Mouse (Mus musculus) G1E (cell line): ENCODE measurements around the gene Eif2a. TPM values are rescaled to one million over a fixed set of nuclear protein-coding genes. Genes with fewer than 3 reads are reported as not detected.

Experiments used
- ATAC-seq: 2 replicates; pipeline ENCODE4 v1.8.0; 2016; ENCODE audit warnings: mild to moderate bottlenecking; ENCODE audit not compliant: insufficient number of reproducible peaks, poor library complexity, low FRiP score, severe bottlenecking; ENCODE audit errors: extremely low read depth
- DNase-seq: peaks from one replicate; pipeline ENCODE4 v3.0.0; 2012; ENCODE audit warnings: low spot score
- H3K27me3 ChIP-seq: 2 replicates; pipeline ENCODE4 v1.6.1; 2012; ENCODE audit warnings: mild to moderate bottlenecking, low read length, inconsistent platforms; ENCODE audit not compliant: insufficient read depth
- H3K36me3 ChIP-seq: replicated peaks from 2 replicates; pipeline ENCODE3; 2012; ENCODE audit warnings: mild to moderate bottlenecking, inconsistent platforms
- H3K4me1 ChIP-seq: 2 replicates; pipeline ENCODE4 v1.6.1; 2012; ENCODE audit warnings: low read depth, low read length, inconsistent platforms, mixed read lengths; ENCODE audit not compliant: insufficient read depth
- H3K4me3 ChIP-seq: 2 replicates; pipeline ENCODE4 v1.5.1; 2012; ENCODE audit warnings: low read depth, mild to moderate bottlenecking, inconsistent platforms, low read length, moderate library complexity, mixed read lengths
- H3K9me3 ChIP-seq: replicated peaks from 2 replicates; pipeline ENCODE4 v1.6.1; 2012; ENCODE audit warnings: inconsistent platforms
- CTCF ChIP-seq: IDR thresholded peaks from 2 replicates; pipeline ENCODE4 v1.5.1; 2012; ENCODE audit warnings: low read depth, low read length, inconsistent platforms, mixed read lengths
- GATA1 ChIP-seq: IDR thresholded peaks from 2 replicates; pipeline ENCODE4 v1.6.1; 2012; ENCODE audit warnings: borderline replicate concordance, low read length, inconsistent platforms, mixed read lengths
- GATA2 ChIP-seq: IDR thresholded peaks from 2 replicates; pipeline ENCODE4 v1.6.1; 2012; ENCODE audit warnings: low read depth, low read length, inconsistent platforms, borderline replicate concordance
- POLR2AphosphoS5 ChIP-seq: IDR thresholded peaks from 2 replicates; pipeline ENCODE4 v1.6.1; 2012; ENCODE audit warnings: low read depth, low read length, inconsistent platforms; ENCODE audit not compliant: insufficient replicate concordance
- TAL1 ChIP-seq: conservative IDR thresholded peaks from 2 replicates; pipeline ENCODE4 v1.6.1; 2012; ENCODE audit warnings: low read depth, low read length, inconsistent platforms, mixed read lengths
- polyA plus RNA-seq: library from polyadenylated mRNA; stranded (reverse); fragments of >175 nt; gene quantifications from 2 replicates; pipeline ENCODE4 v1.2.3, GENCODE M21; 2012
- total RNA-seq, 2 experiments: library from RNA; stranded (forward) in 1 of 2; stranded (reverse) in 1 of 2; fragments of 200-1000 nt in 1 of 2; fragments of >200 nt in 1 of 2; fragmentation: Nextera tagmentation in 1 of 2; gene quantifications; 2 replicates each; pipeline ENCODE4 v1.2.3; 2014 to 2017

The Eif2a gene
- total and polyA plus RNA-seq, 3 experiments, result 8.5 to 224 (median 95.3) TPM

GRCm38 (mm10) chr3:58570821-58571220 is 45.2 kb downstream of the Eif2a start:
- no peaks in the 10 kb centered on the region for H3K36me3 ChIP-seq
- no peak for ATAC-seq
- TF ChIP-seq GATA1, result no peak
- TF ChIP-seq POLR2AphosphoS5, result no peak
- TF ChIP-seq GATA2, result no peak
- TF ChIP-seq TAL1, result no peak
- TF ChIP-seq CTCF, result no peak
- H3K27me3 ChIP-seq, result no peaks in the 10 kb centered on the region
- no peak for DNase-seq
- H3K4me1 ChIP-seq, result peaks cover 1% of the 10 kb centered on the region
- no peak overlapping the region for H3K4me3 ChIP-seq
- no peaks in the 10 kb centered on the region for H3K9me3 ChIP-seq

- peak within 1 kb of the TSS; percentile 80 for H3K4me3 ChIP-seq
- peaks cover 19% of the 10 kb centered on the region for H3K36me3 ChIP-seq
- peak; percentile 94 for DNase-seq
- peaks cover 11% of the 10 kb centered on the region for H3K4me1 ChIP-seq
- ATAC-seq, result peak; percentile 85
- H3K27me3 ChIP-seq, result no peaks in the 10 kb centered on the region
- H3K9me3 ChIP-seq, result no peaks in the 10 kb centered on the region
- no peak for TF ChIP-seq POLR2AphosphoS5
- TF ChIP-seq CTCF, result no peak
- no peak for TF ChIP-seq TAL1
- no peak for TF ChIP-seq GATA2
- TF ChIP-seq GATA1, result no peak
Observed at GRCm38 (mm10) chr3:58576137-58577066, 50.8 kb downstream of the Eif2a start, which contains the start of gene Selenot. Selenot (plus strand) TSS chr3:58576636.

GRCm38 (mm10) chr3:58577067-58577503 is 51.5 kb downstream of the Eif2a start:
- TF ChIP-seq GATA1, result no peak
- TF ChIP-seq CTCF, result no peak
- no peak for TF ChIP-seq TAL1
- no peak for TF ChIP-seq POLR2AphosphoS5
- no peak for TF ChIP-seq GATA2
- H3K4me1 ChIP-seq, result peaks cover 16% of the 10 kb centered on the region
- H3K9me3 ChIP-seq, result no peaks in the 10 kb centered on the region
- peak overlapping the region; percentile 80 for H3K4me3 ChIP-seq
- ATAC-seq (peak; percentile 12; the same call in 1 of the 2 replicates), DNase-seq (peak; percentile 20)
- no peaks in the 10 kb centered on the region for H3K27me3 ChIP-seq
- peaks cover 23% of the 10 kb centered on the region for H3K36me3 ChIP-seq

GRCm38 (mm10) chr3:58577506-58578050 is 52.0 kb downstream of the Eif2a start:
- Histone ChIP-seq H3K4me3 (peak overlapping the region; percentile 80), H3K9me3 (no peaks in the 10 kb centered on the region), H3K4me1 (peaks cover 21% of the 10 kb centered on the region), H3K36me3 (peaks cover 28% of the 10 kb centered on the region), H3K27me3 (no peaks in the 10 kb centered on the region)
- TF ChIP-seq POLR2AphosphoS5, result no peak
- TF ChIP-seq GATA2, result no peak
- no peak for TF ChIP-seq TAL1
- TF ChIP-seq GATA1, result no peak
- TF ChIP-seq CTCF, result no peak
- peak; percentile 21 for DNase-seq
- ATAC-seq, result no peak

GRCm38 (mm10) chr3:58581530-58581929 is 55.9 kb downstream of the Eif2a start:
- H3K9me3 ChIP-seq, result no peaks in the 10 kb centered on the region
- no peaks in the 10 kb centered on the region for H3K27me3 ChIP-seq
- peaks cover 24% of the 10 kb centered on the region for H3K4me1 ChIP-seq
- H3K36me3 ChIP-seq, result peaks cover 49% of the 10 kb centered on the region
- DNase-seq (no peak), ATAC-seq (no peak)
- no peak overlapping the region for H3K4me3 ChIP-seq
- no peak for TF ChIP-seq GATA1
- TF ChIP-seq CTCF, result no peak
- TF ChIP-seq POLR2AphosphoS5, result no peak
- TF ChIP-seq TAL1, result no peak
- TF ChIP-seq GATA2, result no peak

- ATAC-seq (no peak), DNase-seq (no peak)
- TF ChIP-seq POLR2AphosphoS5 (no peak), CTCF (no peak), GATA1 (no peak), TAL1 (no peak), GATA2 (no peak)
- Histone ChIP-seq H3K36me3 (peaks cover 54% of the 10 kb centered on the region), H3K27me3 (no peaks in the 10 kb centered on the region), H3K4me3 (no peak overlapping the region), H3K9me3 (no peaks in the 10 kb centered on the region), H3K4me1 (peaks cover 24% of the 10 kb centered on the region)
Observed at GRCm38 (mm10) chr3:58582297-58582696, 56.7 kb downstream of the Eif2a start.
